Mouse (Mus musculus) intestine, embryonic 16.5 days (tissue): ENCODE measurements around the gene Gm960. TPM values are rescaled to one million over a fixed set of nuclear protein-coding genes. Genes with fewer than 3 reads are reported as not detected.
A peak's percentile ranks its signal among the peaks of the same experiment; 100 is the strongest.

Experiments
- ATAC-seq: fragments of 200-750 bp; cut with Nextera tagmentation; 2 replicates; pipeline ENCODE4 v1.8.0; 2017; ENCODE audit warnings: moderate TSS enrichment, moderate library complexity
- H3K27ac ChIP-seq: fragments of 300-500 bp; sonication (generic); 2 replicates; pipeline ENCODE4 v1.5.1; 2014; ENCODE audit warnings: mild to moderate bottlenecking, low read length
- H3K27me3 ChIP-seq: fragments of 300-500 bp; sonication (generic); replicated peaks from 2 replicates; pipeline ENCODE4 v1.6.1; 2014; ENCODE audit warnings: low read length, control low read depth, mixed read lengths; ENCODE audit not compliant: control insufficient read depth, insufficient read depth
- H3K36me3 ChIP-seq: fragments of 300-500 bp; sonication (generic); 2 replicates; pipeline ENCODE4 v1.6.1; 2014; ENCODE audit warnings: low read length, control low read depth; ENCODE audit not compliant: control insufficient read depth, insufficient read depth
- H3K4me1 ChIP-seq: fragments of 300-500 bp; sonication (generic); 2 replicates; pipeline ENCODE4 v1.6.1; 2014; ENCODE audit warnings: low read length, control low read depth, mixed read lengths; ENCODE audit not compliant: control insufficient read depth, insufficient read depth
- H3K4me2 ChIP-seq: fragments of 300-500 bp; sonication (generic); 2 replicates; pipeline ENCODE4 v1.6.1; 2014; ENCODE audit warnings: low read depth, low read length, control low read depth
- H3K4me3 ChIP-seq: fragments of 300-500 bp; sonication (generic); 2 replicates; pipeline ENCODE4 v1.5.1; 2014; ENCODE audit warnings: mild to moderate bottlenecking, low read length
- H3K9ac ChIP-seq: fragments of 300-500 bp; sonication (generic); 2 replicates; pipeline ENCODE4 v1.6.1; 2014; ENCODE audit warnings: low read depth, low read length
- H3K9me3 ChIP-seq: fragments of 300-500 bp; sonication (generic); 2 replicates; pipeline ENCODE4 v1.6.1; 2016; ENCODE audit warnings: low read length, control low read depth; ENCODE audit not compliant: control insufficient read depth
- whole genome bisulfite sequencing: fragments of 180-500 bp; shearing (Covaris S2); extraction: QIAGEN DNeasy Blood & Tissue Kit; methylation state at CpG from one replicate; pipeline ENCODE4 v1.1.7; 2014; 5-methylcytosine and 5-hydroxymethylcytosine counted together
- polyA plus RNA-seq: library from polyadenylated mRNA; unstranded; fragments of >200 nt; fragmentation: Nextera tagmentation; extraction: Ambion mirVana; gene quantifications from 2 replicates; pipeline ENCODE4 v1.2.1, GENCODE M21; 2015

The Gm960 gene
- polyA plus RNA-seq, 1 experiment from 2014 or later: 2.1 TPM

- no peak for ATAC-seq
- WGBS: 43% methylated on average over 10 of the region's 10 CpGs
- H3K27me3 ChIP-seq: no peaks in the 10 kb centered on the region
- no peak overlapping the region for H3K4me2 ChIP-seq
- no peaks in the 10 kb centered on the region for H3K36me3 ChIP-seq
- no peak overlapping the region for H3K4me3 ChIP-seq
- no peak overlapping the region for H3K9ac ChIP-seq
- H3K9me3 ChIP-seq: no peaks in the 10 kb centered on the region
- no peak overlapping the region for H3K27ac ChIP-seq
- H3K4me1 ChIP-seq: no peaks in the 10 kb centered on the region
Observed at GRCm38 (mm10) chr19:4644271-4644670, 54.2 kb downstream of the Gm960 start.

GRCm38 (mm10) chr19:4635986-4636385 is 62.5 kb downstream of the Gm960 start:
- H3K27me3 ChIP-seq: 0 out of 2 replicates have a peak, but pooled peaks cover 3% of the 10 kb centered on the region
- H3K4me1 ChIP-seq: no peaks in the 10 kb centered on the region
- no peak overlapping the region for H3K4me3 ChIP-seq
- H3K4me2 ChIP-seq: no peak overlapping the region
- H3K9ac ChIP-seq: no peak overlapping the region
- no peaks in the 10 kb centered on the region for H3K36me3 ChIP-seq
- H3K9me3 ChIP-seq: no peaks in the 10 kb centered on the region
- no peak for ATAC-seq
- 73% methylated on average over 4 of the region's 4 CpGs for WGBS
- H3K27ac ChIP-seq: no peak overlapping the region

GRCm38 (mm10) chr19:4628819-4629218 is 69.6 kb downstream of the Gm960 start:
- Histone ChIP-seq H3K27me3 (0 out of 2 replicates have a peak, but pooled peaks cover under 1% of the 10 kb centered on the region), H3K27ac (no peak overlapping the region), H3K4me2 (no peak overlapping the region), H3K9me3 (no peaks in the 10 kb centered on the region), H3K36me3 (no peaks in the 10 kb centered on the region), H3K9ac (no peak overlapping the region), H3K4me1 (peaks cover 12% of the 10 kb centered on the region), H3K4me3 (no peak overlapping the region)
- WGBS: 0% methylated on average over 1 of the region's 1 CpGs
- ATAC-seq: no peak

- peak overlapping the region; percentile 67 for H3K4me2 ChIP-seq
- peak; percentile 72 for ATAC-seq
- no peaks in the 10 kb centered on the region for H3K9me3 ChIP-seq
- peaks cover 3% of the 10 kb centered on the region; the same call in 1 of the 2 replicates for H3K36me3 ChIP-seq
- H3K9ac ChIP-seq: peak overlapping the region; percentile 95
- WGBS: 2% methylated on average over 35 of the region's 35 CpGs
- peak overlapping the region; percentile 87 for H3K4me3 ChIP-seq
- H3K27ac ChIP-seq: peak overlapping the region; percentile 88
- H3K4me1 ChIP-seq: peaks cover 12% of the 10 kb centered on the region
- H3K27me3 ChIP-seq: no peaks in the 10 kb centered on the region
Observed at GRCm38 (mm10) chr19:4625829-4626535, 72.5 kb downstream of the Gm960 start.

GRCm38 (mm10) chr19:4625179-4625828 is 73.2 kb downstream of the Gm960 start, which contains the start of gene Rce1:
TSS of gene Rce1 (minus strand) at chr19:4625641.
- Histone ChIP-seq H3K9ac (peak within 1 kb of the TSS; percentile 95), H3K4me3 (peak within 1 kb of the TSS; percentile 87), H3K36me3 (peaks cover 5% of the 10 kb centered on the region; the same call in 1 of the 2 replicates), H3K9me3 (no peaks in the 10 kb centered on the region), H3K4me1 (peaks cover 12% of the 10 kb centered on the region), H3K27ac (peak within 1 kb of the TSS; percentile 88), H3K27me3 (no peaks in the 10 kb centered on the region), H3K4me2 (peak within 1 kb of the TSS; percentile 73)
- ATAC-seq: peak; percentile 92
- WGBS: under 1% methylated on average over 64 of the region's 64 CpGs

GRCm38 (mm10) chr19:4624406-4625178 is 73.9 kb downstream of the Gm960 start:
- peak overlapping the region; percentile 73 for H3K4me2 ChIP-seq
- peaks cover 5% of the 10 kb centered on the region; the same call in 1 of the 2 replicates for H3K36me3 ChIP-seq
- peak overlapping the region; percentile 95 for H3K9ac ChIP-seq
- peaks cover 12% of the 10 kb centered on the region for H3K4me1 ChIP-seq
- H3K27me3 ChIP-seq: no peaks in the 10 kb centered on the region
- peak overlapping the region; percentile 86; the same call in 1 of the 2 replicates for H3K27ac ChIP-seq
- H3K4me3 ChIP-seq: peak overlapping the region; percentile 87
- ATAC-seq: no peak
- H3K9me3 ChIP-seq: no peaks in the 10 kb centered on the region
- 26% methylated on average over 4 of the region's 4 CpGs for WGBS

- WGBS: 90% methylated on average over 12 of the region's 12 CpGs
- H3K9me3 ChIP-seq: no peaks in the 10 kb centered on the region
- no peak for ATAC-seq
- H3K4me2 ChIP-seq: no peak overlapping the region
- peaks cover 5% of the 10 kb centered on the region; the same call in 1 of the 2 replicates for H3K36me3 ChIP-seq
- no peak overlapping the region for H3K4me3 ChIP-seq
- H3K4me1 ChIP-seq: peaks cover 12% of the 10 kb centered on the region
- H3K9ac ChIP-seq: peak overlapping the region; percentile 95; the same call in 1 of the 2 replicates
- H3K27me3 ChIP-seq: no peaks in the 10 kb centered on the region
- no peak overlapping the region for H3K27ac ChIP-seq
Observed at GRCm38 (mm10) chr19:4624006-4624405, 74.5 kb downstream of the Gm960 start.

- H3K27ac ChIP-seq: no peak overlapping the region
- H3K4me2 ChIP-seq: no peak overlapping the region
- ATAC-seq: no peak
- peaks cover 12% of the 10 kb centered on the region for H3K4me1 ChIP-seq
- H3K9ac ChIP-seq: no peak overlapping the region
- H3K27me3 ChIP-seq: no peaks in the 10 kb centered on the region
- 94% methylated on average over 9 of the region's 9 CpGs for WGBS
- peaks cover 5% of the 10 kb centered on the region; the same call in 1 of the 2 replicates for H3K36me3 ChIP-seq
- H3K4me3 ChIP-seq: no peak overlapping the region
- H3K9me3 ChIP-seq: no peaks in the 10 kb centered on the region
Observed at GRCm38 (mm10) chr19:4623419-4623818, 75.0 kb downstream of the Gm960 start.

GRCm38 (mm10) chr19:4622780-4623179 is 75.7 kb downstream of the Gm960 start:
- Histone ChIP-seq H3K4me1 (peaks cover 12% of the 10 kb centered on the region), H3K27me3 (no peaks in the 10 kb centered on the region), H3K4me2 (no peak overlapping the region), H3K4me3 (no peak overlapping the region), H3K36me3 (peaks cover 5% of the 10 kb centered on the region; the same call in 1 of the 2 replicates), H3K9ac (no peak overlapping the region), H3K27ac (no peak overlapping the region), H3K9me3 (no peaks in the 10 kb centered on the region)
- ATAC-seq: no peak
- 84% methylated on average over 5 of the region's 5 CpGs for WGBS
